Mouse (Mus musculus): ENCODE data around the gene Ndufs6. TPM values are rescaled to one million over a fixed set of nuclear protein-coding genes. Genes with fewer than 3 reads are reported as not detected.

The Ndufs6 gene
- polyA plus RNA-seq, 2 experiments: 158 to 302 TPM

GRCm38 (mm10) chr13:73298717-73299116, 29.6 kb downstream of the Ndufs6 start:
- Histone ChIP-seq H3K4me1 (replicated peaks; ENCODE audit: control insufficient read depth in 2 of 2, insufficient read depth in 2 of 2, low read length in 1 of 2) (peaks cover 0 to 4% of the 10 kb centered on the region in 2 experiments; a peak in 1 of 4 replicates), H3K27ac (no peak overlapping the region), H3K4me3 (ENCODE audit: insufficient read depth in 1 of 2, low read depth in 2 of 2, low read length in 2 of 2) (no peak overlapping the region), H3K27me3 (ENCODE audit: control insufficient read depth, insufficient read depth, low read length) (no peaks in the 10 kb centered on the region), H3K9ac (replicated peaks) (no peak overlapping the region), H3K36me3 (replicated peaks; ENCODE audit: control insufficient read depth, insufficient read depth, low read depth) (no peaks in the 10 kb centered on the region), H3K4me2 (ENCODE audit: low read depth) (no peak overlapping the region), H3K9me3 (ENCODE audit: control insufficient read depth, low read length) (no peaks in the 10 kb centered on the region)
- 0 out of 2 replicates have a peak, but pooled peaks have one; percentile 51 for ATAC-seq (ENCODE audit: insufficient read depth)
- WGBS (ENCODE audit: insufficient replicate concordance): 23% methylated on average over 4 of the region's 4 CpGs
- no peak for DNase-seq (ENCODE audit: low read depth in 3 of 3, low spot score in 3 of 3)
- TF ChIP-seq CTCF (IDR thresholded peaks at IDR 0.05; ENCODE audit: low read depth): no peak
- TF ChIP-seq EP300 (IDR thresholded peaks at IDR 0.05; ENCODE audit: low read depth): no peak

GRCm38 (mm10) chr13:73291102-73291501, 37.2 kb downstream of the Ndufs6 start:
- Histone ChIP-seq H3K9ac (replicated peaks) (no peak overlapping the region), H3K36me3 (replicated peaks; ENCODE audit: control insufficient read depth, insufficient read depth, low read depth) (no peaks in the 10 kb centered on the region), H3K4me3 (ENCODE audit: insufficient read depth in 1 of 2, low read depth in 2 of 2, low read length in 2 of 2) (no peak overlapping the region), H3K4me1 (replicated peaks; ENCODE audit: control insufficient read depth in 2 of 2, insufficient read depth in 2 of 2, low read length in 1 of 2) (no peaks in the 10 kb centered on the region), H3K27me3 (ENCODE audit: control insufficient read depth, insufficient read depth, low read length) (no peaks in the 10 kb centered on the region), H3K9me3 (ENCODE audit: control insufficient read depth, low read length) (no peaks in the 10 kb centered on the region), H3K4me2 (ENCODE audit: low read depth) (no peak overlapping the region), H3K27ac (no peak overlapping the region)
- TF ChIP-seq EP300 (IDR thresholded peaks at IDR 0.05; ENCODE audit: low read depth) (no peak), CTCF (IDR thresholded peaks at IDR 0.05; ENCODE audit: low read depth) (no peak)
- WGBS (ENCODE audit: insufficient replicate concordance): 17% methylated on average over 2 of the region's 2 CpGs
- ATAC-seq (ENCODE audit: insufficient read depth) (no peak), DNase-seq (ENCODE audit: low read depth in 3 of 3, low spot score in 3 of 3) (no peak)

GRCm38 (mm10) chr13:73290206-73290605, 38.1 kb downstream of the Ndufs6 start:
- no peaks in the 10 kb centered on the region for H3K36me3 ChIP-seq (replicated peaks; ENCODE audit: control insufficient read depth, insufficient read depth, low read depth)
- no peaks in the 10 kb centered on the region for H3K4me1 ChIP-seq (replicated peaks; ENCODE audit: control insufficient read depth in 2 of 2, insufficient read depth in 2 of 2, low read length in 1 of 2)
- no peak overlapping the region for H3K9ac ChIP-seq (replicated peaks)
- TF ChIP-seq EP300 (IDR thresholded peaks at IDR 0.05; ENCODE audit: low read depth): no peak
- no peak for TF ChIP-seq CTCF (IDR thresholded peaks at IDR 0.05; ENCODE audit: low read depth)
- H3K9me3 ChIP-seq (ENCODE audit: control insufficient read depth, low read length): no peaks in the 10 kb centered on the region
- no peak for DNase-seq (ENCODE audit: low read depth in 3 of 3, low spot score in 3 of 3)
- no peak for ATAC-seq (ENCODE audit: insufficient read depth)
- 61% methylated on average over 6 of the region's 6 CpGs for WGBS (ENCODE audit: insufficient replicate concordance)
- no peak overlapping the region for H3K27ac ChIP-seq
- H3K4me2 ChIP-seq (ENCODE audit: low read depth): no peak overlapping the region
- H3K27me3 ChIP-seq (ENCODE audit: control insufficient read depth, insufficient read depth, low read length): no peaks in the 10 kb centered on the region
- H3K4me3 ChIP-seq (ENCODE audit: insufficient read depth in 1 of 2, low read depth in 2 of 2, low read length in 2 of 2): no peak overlapping the region

- Histone ChIP-seq H3K36me3 (replicated peaks; ENCODE audit: control insufficient read depth, insufficient read depth, low read depth) (no peaks in the 10 kb centered on the region), H3K9ac (replicated peaks) (no peak overlapping the region), H3K27ac (no peak overlapping the region), H3K4me2 (ENCODE audit: low read depth) (no peak overlapping the region), H3K27me3 (ENCODE audit: control insufficient read depth, insufficient read depth, low read length) (no peaks in the 10 kb centered on the region), H3K4me1 (replicated peaks; ENCODE audit: control insufficient read depth in 2 of 2, insufficient read depth in 2 of 2, low read length in 1 of 2) (no peaks in the 10 kb centered on the region), H3K9me3 (ENCODE audit: control insufficient read depth, low read length) (no peaks in the 10 kb centered on the region), H3K4me3 (ENCODE audit: insufficient read depth in 1 of 2, low read depth in 2 of 2, low read length in 2 of 2) (no peak overlapping the region)
- 70% methylated on average over 1 of the region's 1 CpGs for WGBS (ENCODE audit: insufficient replicate concordance)
- ATAC-seq (ENCODE audit: insufficient read depth) (no peak), DNase-seq (ENCODE audit: low read depth in 3 of 3, low spot score in 3 of 3) (no peak)
- no peak for TF ChIP-seq EP300 (IDR thresholded peaks at IDR 0.05; ENCODE audit: low read depth)
- no peak for TF ChIP-seq CTCF (IDR thresholded peaks at IDR 0.05; ENCODE audit: low read depth)
Observed at GRCm38 (mm10) chr13:73283534-73283933, 44.8 kb downstream of the Ndufs6 start.

- no peak overlapping the region for H3K4me2 ChIP-seq (ENCODE audit: low read depth)
- no peaks in the 10 kb centered on the region for H3K36me3 ChIP-seq (replicated peaks; ENCODE audit: control insufficient read depth, insufficient read depth, low read depth)
- DNase-seq (ENCODE audit: low read depth in 3 of 3, low spot score in 3 of 3) (no peak), ATAC-seq (ENCODE audit: insufficient read depth) (no peak)
- no peak overlapping the region for H3K27ac ChIP-seq
- H3K9me3 ChIP-seq (ENCODE audit: control insufficient read depth, low read length): no peaks in the 10 kb centered on the region
- no peak overlapping the region for H3K4me3 ChIP-seq (ENCODE audit: insufficient read depth in 1 of 2, low read depth in 2 of 2, low read length in 2 of 2)
- no peak overlapping the region for H3K9ac ChIP-seq (replicated peaks)
- 43% methylated on average over 2 of the region's 2 CpGs for WGBS (ENCODE audit: insufficient replicate concordance)
- no peak for TF ChIP-seq CTCF (IDR thresholded peaks at IDR 0.05; ENCODE audit: low read depth)
- TF ChIP-seq EP300 (IDR thresholded peaks at IDR 0.05; ENCODE audit: low read depth): no peak
- no peaks in the 10 kb centered on the region for H3K4me1 ChIP-seq (replicated peaks; ENCODE audit: control insufficient read depth in 2 of 2, insufficient read depth in 2 of 2, low read length in 1 of 2)
- no peaks in the 10 kb centered on the region for H3K27me3 ChIP-seq (ENCODE audit: control insufficient read depth, insufficient read depth, low read length)
Observed at GRCm38 (mm10) chr13:73282407-73282806, 45.9 kb downstream of the Ndufs6 start.
